Mouse (Mus musculus): Measurements from ENCODE around the gene Tead1.

DNA sequence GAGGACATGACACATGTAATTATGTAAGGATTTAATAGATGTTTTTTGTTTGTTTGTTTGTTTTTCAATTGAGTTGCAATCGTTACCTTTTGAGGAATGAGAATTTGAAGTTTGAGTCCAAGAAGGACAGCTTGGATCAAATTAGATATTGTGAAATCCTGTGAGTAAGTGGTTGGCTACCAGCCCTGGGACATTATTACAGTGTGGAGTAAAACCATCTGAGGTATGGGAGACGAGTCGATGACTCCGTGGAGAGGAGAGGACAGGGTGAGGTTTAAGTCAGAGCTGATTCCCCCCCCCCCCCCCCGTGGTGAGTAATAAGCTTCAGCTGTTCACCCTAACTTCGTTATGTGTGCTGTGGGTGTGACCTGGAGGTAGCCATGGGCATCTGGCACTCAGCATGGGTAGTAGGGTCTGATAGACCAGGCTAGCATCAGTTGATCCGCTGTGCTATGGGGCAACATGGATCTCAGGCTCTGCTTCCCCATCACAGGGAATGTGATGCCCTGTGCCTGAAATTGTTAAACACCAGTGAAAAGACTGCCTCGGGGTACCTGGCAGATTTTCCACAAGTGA is 134.7 kb downstream of the Tead1 start:
- no peak for TF ChIP-seq CTCF (IDR thresholded peaks at IDR 0.05; ENCODE audit: low read depth, low read length)
- TF ChIP-seq GATA1 (IDR thresholded peaks at IDR 0.05; ENCODE audit: borderline replicate concordance, low read length) = no peak
- no peak for TF ChIP-seq TAL1 (conservative IDR thresholded peaks at IDR 0.05; ENCODE audit: low read depth, low read length)
